Mouse (Mus musculus) spleen, postnatal 4 days (tissue): ENCODE results near the gene Cog6.

Source experiments
- DNase-seq, 2 experiments: peaks; one replicate each; pipeline ENCODE4 v3.0.0; 2022; ENCODE audit warnings: low spot score in 2 of 2

Cog6 gene

DNA sequence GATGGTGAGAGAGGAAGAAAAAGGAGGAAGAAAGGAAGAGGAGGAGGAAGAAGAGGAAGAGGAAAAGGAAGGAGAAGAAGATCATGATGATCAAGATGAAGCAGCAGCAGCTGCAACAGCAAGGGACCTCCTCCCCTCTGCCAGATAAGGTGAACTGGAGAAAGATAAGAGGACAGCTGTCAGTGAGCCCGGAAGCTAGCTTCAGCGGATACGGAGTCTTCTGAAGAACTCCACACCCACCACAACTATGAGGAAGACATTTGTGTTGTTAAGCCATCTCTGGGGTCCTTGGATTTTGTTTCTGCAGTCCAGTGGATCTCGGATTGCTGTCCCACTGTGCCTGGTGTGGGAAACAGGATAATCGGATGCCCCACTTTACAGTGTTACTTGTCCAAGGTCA is 15.4 kb upstream of the Cog6 start:
- DNase-seq, result no peak

DNA sequence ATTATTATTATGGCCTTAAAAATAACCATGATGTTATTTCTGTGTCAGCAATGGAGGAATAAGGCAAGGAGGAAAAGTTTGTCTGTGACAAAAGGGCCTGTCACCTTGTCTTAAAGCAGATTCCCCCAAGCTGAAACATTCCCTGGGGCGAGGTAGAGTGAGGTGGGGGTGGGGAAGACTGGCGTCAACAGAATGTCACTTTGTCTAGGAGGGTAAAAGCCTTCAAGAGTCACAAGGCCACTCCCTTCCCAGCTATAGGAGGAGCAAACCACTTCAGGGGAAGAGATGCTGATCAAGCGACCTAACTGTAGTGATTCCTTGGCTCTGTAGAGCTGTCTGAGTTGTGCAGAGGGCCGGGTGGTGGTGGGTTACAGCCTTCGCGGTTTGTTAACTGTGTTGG is 14.5 kb upstream of the Cog6 start:
- no peak for DNase-seq

DNA sequence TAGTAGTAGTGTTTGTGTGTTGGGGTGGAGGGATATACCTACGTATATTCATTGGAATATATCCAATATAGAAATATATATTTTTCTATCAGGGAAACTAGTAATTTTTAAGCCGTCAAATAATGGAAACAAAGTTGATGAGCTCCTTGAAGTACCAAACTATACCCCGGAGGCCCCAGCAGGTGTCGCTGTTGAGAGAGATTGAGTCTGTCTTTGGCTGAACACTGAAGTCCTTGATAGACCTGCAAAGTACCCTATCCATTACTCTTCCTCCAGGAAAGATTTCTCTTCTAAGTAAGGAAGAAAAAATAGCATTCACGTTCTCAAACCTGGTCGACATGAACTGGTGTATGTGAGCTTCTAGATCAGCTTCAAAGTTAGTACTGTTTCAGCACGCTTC is 12.0 kb upstream of the Cog6 start:
- peak; percentile 50 to 84 for DNase-seq

DNA sequence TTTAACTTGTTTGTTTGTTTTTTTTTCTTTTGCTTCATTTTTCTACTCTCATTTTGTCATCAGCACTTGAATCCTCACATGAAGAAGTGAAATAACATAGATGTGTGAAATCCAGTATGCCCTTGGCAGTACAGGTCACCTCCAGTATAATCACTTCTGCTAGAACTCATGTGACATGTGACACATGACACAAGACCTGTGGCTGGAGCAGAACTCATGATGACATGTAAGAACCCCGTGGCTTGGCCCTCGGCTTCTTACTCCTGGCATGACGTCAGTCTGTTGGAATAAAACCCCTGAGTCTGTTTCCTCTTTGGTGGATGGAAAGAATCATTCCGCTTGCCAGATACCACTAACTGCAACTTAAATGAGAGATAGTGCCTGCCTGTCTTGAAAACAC is 10.3 kb upstream of the Cog6 start:
- DNase-seq, result no peak

DNA sequence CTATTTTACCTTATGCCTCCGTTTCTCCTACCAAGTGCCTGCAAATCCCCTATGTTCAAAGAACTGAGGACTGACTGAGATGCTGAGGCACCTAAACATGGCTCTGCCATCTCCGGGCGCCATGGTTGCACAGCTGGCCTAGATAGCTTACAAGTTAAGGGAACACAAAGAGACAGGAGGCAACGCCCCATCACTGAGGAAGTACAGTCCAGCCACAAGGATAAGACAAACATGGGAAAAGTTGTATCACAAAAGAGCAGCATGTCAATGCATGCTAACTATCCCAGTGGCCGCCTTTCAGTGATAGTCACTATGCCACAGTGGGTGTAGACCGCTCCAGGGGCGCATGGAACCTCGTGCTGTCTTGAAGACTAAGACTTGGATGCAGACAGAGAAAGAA is 9.6 kb downstream of the Cog6 start:
- no peak for DNase-seq

DNA sequence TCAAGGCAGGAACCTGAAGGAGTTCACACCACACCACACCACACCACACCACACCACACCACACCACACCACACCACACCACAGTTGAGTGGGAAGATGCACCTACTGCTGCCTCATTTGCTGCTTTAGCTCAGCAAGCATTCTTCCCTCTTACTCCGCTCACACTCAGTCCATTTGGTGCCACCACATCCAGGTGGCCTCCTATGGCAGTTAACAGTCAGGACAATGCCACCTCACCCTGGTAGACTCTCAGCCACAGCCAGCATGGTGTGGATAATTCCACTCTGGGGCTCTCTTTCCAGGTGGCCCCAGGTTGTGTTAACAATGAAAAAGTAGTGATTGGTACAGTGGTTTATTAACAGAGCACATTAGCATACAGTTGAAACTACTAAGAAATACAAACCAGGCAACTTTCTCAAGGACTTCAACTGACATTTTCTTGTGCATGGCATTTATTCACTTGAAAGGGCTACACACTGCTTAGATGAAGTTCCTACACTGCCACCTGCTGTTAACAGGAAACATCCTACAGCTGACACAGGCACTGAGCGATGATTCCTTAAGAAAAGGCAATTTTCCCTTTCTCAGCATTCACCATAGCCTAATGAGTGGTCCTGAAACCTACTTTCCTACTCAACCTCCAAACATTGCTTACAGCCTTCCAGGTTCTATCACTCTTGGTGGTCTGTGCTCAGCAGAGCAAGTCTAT is 12.5 kb downstream of the Cog6 start:
- no peak for DNase-seq

DNA sequence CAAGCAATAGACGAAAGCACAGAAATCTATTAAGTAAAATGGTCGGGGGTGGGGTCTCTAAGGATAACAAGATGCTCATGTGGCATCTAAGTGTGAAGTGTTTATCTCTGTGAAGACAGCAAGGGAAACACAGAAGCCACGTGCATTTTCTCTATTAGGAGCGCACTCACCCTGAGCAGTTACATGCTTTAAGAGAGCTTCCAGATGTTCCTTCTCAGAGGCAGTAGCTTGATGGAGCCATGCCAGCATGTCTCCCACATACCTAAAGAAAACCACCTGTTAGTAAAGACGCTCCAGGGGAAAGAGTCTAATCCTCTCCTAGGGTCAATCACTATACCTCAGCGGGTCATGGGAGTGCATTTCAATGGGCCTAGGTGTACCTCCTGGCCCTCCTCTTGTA is 15.0 kb downstream of the Cog6 start:
- DNase-seq, result no peak

DNA sequence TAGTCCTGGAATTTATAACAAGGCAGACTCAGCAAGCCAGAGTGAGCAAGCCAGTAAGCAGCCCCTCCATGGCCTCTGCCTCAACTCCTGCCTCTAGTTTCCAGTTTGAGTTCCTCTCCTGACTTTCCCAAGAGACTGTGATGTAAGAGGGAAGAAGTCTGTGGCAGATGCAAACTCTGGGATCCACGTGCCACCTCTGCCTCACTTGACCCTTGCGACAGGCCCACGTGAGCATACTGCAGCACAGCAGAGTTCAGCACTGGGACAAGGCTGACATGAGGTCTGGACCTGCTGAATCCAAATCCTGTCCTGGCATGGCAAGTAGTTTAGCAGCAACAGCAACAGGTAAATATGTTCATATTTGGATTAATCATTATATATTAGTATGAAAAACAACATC is 17.0 kb downstream of the Cog6 start:
- no peak for DNase-seq

DNA sequence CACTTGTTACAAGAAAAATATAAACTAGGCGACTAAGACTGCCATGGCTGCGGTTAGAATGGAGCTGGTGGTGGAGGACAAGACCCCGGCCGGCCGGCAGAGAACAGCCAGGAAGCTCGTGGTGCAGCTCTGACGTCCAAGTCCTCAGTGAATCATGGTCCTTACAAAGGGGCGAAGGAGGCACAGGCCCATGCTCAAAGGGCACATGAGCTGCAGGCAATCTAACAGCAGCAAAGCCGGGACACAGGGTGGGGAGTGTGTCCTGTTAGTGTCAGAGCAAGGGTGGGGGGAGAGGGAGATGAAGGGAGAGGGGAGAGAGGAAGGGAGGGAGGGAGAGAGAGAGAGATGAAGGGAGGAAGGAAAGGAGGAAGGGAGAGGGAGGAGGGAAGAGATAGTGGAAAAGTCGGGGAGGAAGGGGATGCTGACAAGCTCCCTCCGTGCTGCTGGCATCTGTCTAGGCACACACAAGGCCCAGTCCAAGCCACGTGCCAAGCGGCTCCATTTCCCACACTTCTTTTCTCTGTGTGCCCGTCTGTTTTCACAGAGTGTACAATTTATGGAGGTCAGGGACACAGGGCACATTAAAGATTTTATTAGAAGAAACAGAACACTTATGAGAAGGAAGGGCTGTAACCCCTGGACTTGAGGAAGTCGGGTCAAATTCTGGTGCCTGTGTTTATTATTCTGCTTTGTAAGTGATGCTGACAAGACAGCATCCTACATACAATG is 17.9 kb downstream of the Cog6 start:
- DNase-seq, result no peak

DNA sequence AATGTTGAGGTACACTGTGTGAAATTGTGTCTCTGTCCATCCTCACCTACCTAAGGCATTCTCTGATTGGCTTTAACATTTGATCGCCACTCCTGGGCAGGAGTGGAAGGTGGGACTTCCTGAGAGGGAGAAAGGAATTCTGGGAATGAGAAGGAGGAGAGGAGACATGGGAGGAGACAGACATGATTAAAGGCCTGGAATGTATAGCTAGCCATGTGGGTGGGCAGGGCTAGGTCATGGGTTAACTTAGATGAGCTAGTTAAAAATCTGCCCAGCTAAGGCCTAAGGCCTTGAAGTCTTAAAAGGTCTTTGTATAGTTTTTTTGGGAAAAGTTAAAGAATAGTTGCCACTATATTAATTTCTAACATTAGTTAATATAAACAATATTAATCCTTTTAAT is 19.7 kb downstream of the Cog6 start:
- DNase-seq, result no peak

DNA sequence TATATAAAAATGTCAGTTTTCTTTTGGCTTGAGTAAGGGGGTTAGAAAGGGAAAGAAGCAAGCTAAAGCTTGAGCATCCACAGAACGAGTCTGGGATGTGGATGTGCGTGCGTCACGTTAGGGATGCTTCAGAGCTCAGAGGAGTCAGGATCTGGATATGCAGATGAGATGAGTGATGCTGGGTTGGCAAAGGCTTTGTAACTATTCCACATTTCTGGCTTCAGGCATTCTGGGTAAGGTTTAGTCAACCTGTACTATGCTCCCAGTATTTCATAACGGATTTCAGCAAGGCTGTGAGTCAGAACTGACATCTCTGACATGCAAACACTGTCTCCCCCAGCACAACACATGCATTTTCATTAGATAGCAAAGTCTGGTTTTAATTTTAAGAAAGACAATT is 20.4 kb downstream of the Cog6 start:
- DNase-seq, result no peak

DNA sequence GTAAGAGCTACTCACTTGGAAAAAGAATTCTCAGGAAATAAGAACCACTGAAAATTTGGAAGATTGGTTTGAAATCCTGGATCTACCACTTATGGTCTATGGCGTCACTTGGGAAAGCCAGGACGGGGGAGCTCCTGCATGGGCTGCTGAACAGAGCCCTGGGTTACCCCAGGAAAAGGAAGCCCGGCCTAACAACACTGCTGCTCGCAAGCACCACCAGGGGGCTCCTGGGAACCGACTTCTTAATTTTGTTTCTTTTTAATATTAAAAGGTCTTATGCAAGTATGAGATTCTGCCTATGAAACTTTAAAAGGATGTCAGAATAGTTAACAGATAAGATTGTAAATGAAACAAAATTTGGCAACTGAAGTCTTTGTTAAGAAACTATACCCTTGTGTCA is 22.4 kb downstream of the Cog6 start:
- DNase-seq, result no peak

DNA sequence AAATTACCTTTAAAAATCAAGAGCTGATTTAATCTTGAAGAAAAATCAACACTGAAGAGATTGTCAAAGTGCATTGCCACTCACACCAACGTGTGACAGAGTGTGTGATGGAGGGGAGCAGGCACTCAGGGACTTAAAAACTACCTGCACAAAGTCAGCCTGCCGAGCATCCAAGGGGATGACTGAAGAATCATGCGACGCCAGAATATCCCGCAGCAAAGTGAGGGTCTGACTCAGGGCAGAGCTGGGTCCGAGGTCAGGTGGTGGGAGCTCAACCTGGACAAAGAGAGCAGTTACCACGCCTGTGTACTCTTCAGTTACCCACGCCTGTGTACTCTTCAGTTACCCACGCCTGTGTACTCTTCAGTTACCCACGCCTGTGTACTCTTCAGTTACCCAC is 23.7 kb downstream of the Cog6 start:
- no peak for DNase-seq

DNA sequence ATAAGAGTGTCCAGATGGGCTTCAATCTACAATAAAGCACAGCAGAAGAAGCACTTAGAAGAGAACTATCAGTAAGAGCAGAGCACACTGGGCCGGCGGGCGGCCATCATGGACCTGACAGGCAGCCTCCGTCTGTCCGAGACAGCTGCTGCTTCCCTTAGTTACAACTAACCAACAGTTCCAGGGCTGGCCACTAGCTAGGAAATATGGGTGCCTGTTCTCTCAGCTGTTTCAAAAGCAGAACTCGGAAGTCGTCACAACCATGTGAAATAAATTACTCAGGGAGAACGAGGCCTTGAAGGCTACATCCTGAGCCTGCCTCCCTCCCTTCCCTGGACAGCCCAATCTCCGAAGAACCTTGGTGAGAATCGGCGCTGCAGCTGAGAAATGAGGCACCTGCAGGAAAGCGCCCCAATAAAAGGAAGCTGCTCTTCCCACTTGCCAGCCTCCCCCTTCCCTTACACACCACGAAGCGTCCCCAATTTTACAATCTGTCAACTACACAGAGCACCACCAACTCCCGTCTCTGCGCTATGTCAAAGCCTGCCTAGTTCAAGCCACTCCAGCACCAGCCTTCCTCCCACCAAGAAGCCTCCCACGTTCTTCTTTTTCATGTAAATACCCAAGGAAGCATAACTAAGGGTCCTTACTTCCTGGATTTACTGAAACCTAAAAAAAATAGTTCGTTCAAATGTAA is 26.8 kb downstream of the Cog6 start:
- DNase-seq, result no peak

DNA sequence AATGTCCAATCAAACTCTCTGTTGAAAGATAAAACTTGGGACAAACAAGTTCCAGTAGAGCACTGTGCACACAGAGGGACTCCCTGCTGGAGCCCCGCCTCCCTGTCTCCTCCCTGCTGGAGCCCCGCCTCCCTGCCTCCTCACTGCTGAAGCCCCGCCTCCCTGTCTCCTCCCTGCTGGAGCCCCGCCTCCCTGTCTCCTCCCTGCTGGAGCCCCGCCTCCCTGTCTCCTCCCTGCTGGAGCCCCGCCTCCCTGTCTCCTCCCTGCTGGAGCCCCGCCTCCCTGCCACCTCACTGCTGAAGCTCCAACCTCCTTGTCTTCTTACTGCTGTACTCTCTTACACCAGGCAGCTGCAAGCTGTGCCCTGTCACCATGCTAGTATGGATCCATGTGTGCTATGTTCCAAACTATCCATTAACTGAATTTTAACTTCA is 31.5 kb downstream of the Cog6 start:
- peak; percentile 69 to 73 for DNase-seq

DNA sequence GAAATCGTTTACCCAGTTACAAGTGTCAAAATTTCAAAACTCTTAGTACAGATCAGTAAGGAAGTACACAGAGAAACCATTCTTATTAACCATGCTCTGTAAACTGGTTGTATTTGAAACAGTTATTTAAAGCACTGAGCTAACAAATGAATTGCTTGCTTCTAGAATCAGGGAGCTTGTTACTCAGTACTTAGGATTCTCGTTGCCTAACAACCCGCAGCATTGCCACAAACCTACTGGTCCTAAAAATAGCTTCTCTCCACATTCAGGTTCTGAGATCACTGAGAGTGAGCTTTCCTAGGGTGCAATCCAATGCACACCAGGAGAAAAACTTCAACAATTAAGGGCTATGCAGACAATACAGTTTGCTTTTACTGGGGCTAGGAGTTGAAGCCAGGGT is 33.3 kb downstream of the Cog6 start:
- DNase-seq, result no peak

DNA sequence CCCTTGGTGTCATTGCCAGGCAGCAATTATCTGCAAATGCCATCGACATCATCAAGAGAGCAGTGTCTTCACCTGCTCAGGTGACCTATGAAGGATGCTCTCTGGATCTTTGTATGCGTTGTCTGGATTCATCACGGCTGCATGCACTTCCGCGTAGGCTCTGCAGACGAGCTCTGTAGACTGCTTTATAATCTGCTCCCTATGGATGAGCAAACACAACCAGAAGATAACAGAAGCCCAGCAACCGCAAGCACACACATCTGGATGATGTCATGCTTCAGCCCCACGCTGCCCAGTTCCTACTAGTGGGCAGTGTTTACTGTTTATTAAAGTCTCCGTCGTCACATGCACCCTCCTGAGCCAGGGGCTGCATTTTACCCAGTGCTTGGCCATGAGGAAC is 34.0 kb downstream of the Cog6 start:
- no peak for DNase-seq

DNA sequence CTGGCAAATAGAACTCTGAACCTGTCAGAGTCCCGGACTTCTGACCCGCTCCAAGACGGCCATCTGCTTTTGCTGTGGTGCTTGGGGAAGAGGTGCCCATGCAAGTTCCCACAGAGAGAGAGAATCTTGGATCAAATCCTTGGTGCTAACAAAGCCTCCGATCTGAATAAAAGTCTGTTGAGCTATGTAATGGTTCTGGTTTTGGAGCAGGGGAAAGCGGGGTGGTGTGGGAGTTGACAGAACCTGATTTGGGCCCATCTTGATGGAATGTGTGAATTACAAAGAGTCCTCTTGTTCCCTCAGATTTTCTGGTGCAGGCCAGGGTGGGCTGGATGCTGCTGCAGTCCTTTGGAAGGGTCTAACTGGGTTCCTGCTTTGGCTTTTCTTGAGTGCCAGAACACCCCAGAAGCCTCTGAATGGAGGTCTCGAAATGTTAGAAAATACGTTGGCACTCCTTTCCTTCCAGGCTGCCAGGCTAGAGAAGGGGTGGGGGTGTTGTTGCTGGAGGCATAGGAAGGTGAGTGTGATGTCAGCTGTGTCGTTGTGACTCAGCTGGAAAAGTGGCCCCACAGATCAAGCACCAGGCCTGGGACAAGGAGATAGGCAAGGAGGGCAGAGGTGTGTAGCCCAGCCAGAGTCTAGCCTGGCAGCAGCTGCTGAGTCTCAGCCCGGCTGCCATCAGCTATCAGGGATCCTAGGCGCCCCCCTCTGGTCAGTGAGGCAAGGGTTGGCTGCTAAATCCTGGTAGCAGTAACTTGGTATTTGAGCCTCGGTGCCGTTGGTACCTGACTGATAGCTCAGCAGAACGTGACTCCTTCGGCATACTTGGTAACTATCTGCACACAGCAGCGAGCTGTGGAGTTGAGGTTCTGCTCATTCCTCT is 42.1 kb downstream of the Cog6 start:
- DNase-seq, result peak; percentile 74 to 87

DNA sequence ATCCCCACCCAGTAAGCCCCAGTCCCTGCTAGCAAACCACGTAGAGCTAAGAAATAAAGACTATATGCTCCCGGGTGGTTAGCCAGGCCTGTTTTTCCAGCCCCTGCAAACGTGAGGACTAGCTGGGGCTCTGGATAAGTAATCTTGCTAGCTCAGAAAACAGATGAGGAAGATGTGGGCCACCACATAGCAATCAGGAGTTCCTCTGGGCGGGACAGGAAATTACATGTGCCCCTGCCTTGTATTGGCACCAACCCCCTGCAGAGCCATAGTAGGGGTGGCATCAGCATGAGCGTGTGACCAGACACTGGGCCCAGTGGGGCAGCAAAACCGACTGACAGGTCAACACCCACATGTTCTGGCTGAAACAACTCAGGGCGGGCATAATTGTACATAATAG is 44.1 kb downstream of the Cog6 start:
- DNase-seq, result no peak

DNA sequence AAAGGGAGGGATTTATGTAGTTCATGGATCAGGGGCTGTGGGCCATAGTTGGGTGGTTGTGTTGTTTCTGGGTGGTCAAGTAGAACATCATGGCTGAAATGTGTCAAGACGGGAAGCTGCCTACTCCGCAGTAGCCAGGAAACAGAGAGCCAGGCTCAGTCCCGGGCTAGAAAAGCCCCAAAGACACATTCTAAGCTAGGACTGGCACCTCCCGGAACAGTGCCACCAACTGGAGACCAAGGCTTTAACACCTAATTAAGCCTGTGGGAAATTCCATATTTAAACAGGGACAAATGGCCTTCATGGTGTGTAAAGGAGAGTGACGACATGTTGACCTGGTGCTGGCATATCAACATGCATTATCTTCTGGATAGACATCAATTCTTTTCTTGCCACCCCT is 50.0 kb downstream of the Cog6 start:
- DNase-seq, result no peak

DNA sequence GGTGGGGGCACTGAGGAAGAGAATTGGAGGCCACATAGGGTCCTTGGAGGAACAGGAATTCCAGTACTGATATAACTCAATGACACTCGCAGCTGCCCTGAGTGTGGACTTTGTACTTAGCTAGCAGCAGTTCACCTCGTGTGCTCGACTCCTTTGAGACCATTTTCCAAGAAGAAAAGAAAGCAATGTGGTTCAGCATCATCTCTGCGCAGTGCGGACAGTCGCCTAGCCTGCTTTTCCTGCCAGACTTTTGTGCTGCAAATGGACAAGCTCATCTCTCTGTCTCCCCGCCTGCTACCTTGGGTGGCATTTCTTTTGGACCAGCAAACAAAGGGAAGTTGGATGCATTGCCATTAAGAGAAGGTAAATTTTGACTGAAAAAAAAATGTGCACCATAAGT is 52.8 kb downstream of the Cog6 start:
- DNase-seq, result no peak

DNA sequence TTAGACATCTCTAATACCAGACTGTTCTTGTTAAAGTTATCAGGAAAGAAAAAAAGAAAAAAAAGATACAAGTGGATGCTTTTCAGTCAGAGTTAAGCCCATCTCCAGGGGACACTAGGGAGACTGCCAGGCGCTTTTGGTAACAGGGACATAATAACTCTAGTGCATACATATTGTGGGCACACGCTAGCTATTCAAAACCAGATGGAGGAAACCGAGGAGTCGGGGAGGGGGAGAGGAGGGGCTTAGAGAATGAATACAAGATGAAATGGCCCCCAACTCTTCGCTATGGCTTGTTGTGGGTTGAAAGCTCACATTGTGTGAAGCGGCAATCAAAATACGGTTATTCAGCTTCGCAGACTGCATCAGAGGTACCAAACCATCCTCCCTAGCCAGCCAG is 53.6 kb downstream of the Cog6 start:
- no peak for DNase-seq
